Mouse (Mus musculus) E14TG2a.4 (cell line): Measurements from ENCODE around the gene Eaf1.

Experiments used
- H3K27me3 ChIP-seq: 2 replicates; pipeline ENCODE4 v1.6.1; 2014; ENCODE audit warnings: low read length, control low read depth; ENCODE audit not compliant: insufficient read depth
- H3K36me3 ChIP-seq: 2 replicates; pipeline ENCODE4 v1.6.1; 2014; ENCODE audit warnings: low read length, control low read depth; ENCODE audit not compliant: insufficient read depth
- H3K4me1 ChIP-seq: replicated peaks from 2 replicates; pipeline ENCODE4 v1.6.1; 2014; ENCODE audit warnings: low read depth, low read length, control low read depth
- H3K4me3 ChIP-seq: replicated peaks from 2 replicates; pipeline ENCODE4 v1.5.1; 2014; ENCODE audit warnings: mild to moderate bottlenecking, low read length
- H3K9me3 ChIP-seq: 2 replicates; pipeline ENCODE4 v1.6.1; 2014; ENCODE audit warnings: low read length, control low read depth
- CTCF ChIP-seq: conservative IDR thresholded peaks from 2 replicates; pipeline ENCODE4 v1.5.1; 2014; ENCODE audit warnings: low read length
- NANOG ChIP-seq: IDR thresholded peaks from 2 replicates; pipeline ENCODE4 v1.6.1; 2014; ENCODE audit warnings: borderline replicate concordance, low read length, mixed read lengths
- POU5F1 ChIP-seq: IDR thresholded peaks from 2 replicates; pipeline ENCODE4 v1.6.1; 2014; ENCODE audit warnings: low read length, borderline replicate concordance

Gene Eaf1

DNA sequence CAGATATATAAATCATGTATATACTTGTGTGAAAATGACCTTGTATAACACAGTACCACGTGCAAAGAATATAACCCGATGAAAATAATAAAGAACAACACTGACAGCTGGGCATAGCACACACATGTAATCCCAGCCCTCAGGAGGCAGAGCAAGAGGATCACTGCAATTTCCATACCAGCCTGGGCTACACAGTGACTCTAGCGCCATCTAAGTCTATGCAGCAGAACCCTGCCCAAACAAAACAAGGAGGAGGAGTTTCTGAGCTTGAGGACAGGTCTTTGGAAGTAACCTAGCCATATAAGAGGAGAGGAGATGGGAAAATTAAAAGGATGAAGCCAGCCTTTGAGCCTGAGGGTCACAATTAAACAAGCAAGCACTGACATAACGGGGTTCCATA lies 24.5 kb upstream of the Eaf1 start:
- no peak for TF ChIP-seq NANOG
- no peak for TF ChIP-seq CTCF
- TF ChIP-seq POU5F1 = no peak
- H3K27me3 ChIP-seq = no peaks in the 10 kb centered on the region
- no peaks in the 10 kb centered on the region for H3K9me3 ChIP-seq
- H3K36me3 ChIP-seq = no peaks in the 10 kb centered on the region
- H3K4me1 ChIP-seq = no peaks in the 10 kb centered on the region; the same call in 1 of the 2 replicates
- no peak overlapping the region for H3K4me3 ChIP-seq

DNA sequence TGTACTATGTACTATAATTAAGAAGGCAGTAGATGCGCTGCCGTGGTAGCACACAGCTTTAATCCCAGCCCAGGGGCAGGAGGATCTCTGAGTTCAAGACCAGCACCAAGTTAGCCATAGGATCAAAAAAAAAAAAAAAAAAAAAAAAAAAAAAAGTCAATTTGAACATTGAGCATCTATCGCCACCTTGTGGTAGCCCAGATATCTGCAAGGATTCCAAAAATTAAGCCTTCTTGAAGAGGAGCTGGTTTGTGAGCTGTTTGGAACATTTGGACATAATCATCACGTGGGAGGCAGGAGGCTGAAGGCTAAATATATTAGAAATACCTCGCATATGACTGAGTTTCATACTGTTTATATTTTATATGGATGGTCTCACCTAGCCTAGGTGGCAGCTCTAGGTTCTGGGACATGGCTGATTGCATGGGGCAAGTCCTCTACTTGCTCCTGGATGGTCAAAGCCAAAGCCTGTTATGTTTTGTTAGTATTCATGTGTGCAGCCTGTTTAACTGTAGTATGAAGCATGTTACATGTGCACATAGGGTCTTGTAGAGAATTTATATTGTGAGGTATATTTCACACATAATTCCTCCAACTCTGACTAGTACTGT lies 21.6 kb upstream of the Eaf1 start:
- no peaks in the 10 kb centered on the region for H3K27me3 ChIP-seq
- no peak overlapping the region for H3K4me3 ChIP-seq
- H3K9me3 ChIP-seq = no peaks in the 10 kb centered on the region
- TF ChIP-seq CTCF = peak; percentile 60
- no peak for TF ChIP-seq NANOG
- no peak for TF ChIP-seq POU5F1
- no peaks in the 10 kb centered on the region; the same call in 1 of the 2 replicates for H3K4me1 ChIP-seq
- no peaks in the 10 kb centered on the region for H3K36me3 ChIP-seq

DNA sequence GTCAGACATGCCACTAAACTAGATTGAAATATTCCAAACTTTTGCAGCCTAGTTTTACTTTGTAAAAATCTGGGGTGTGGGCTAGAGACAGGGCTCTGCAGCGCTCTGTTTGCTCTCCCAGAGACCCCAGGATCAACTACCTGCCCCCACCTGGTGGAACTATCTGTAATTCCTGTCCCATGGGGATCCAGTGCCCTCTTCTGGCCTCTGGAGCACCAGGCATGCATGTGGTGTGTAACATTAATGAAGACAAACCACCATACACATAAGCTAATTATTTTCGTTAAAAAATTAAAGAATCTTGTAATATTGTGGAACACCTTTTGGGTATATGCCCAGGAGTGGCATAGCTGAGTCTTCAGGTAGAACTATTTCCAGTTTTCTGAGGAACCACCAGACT lies 20.9 kb upstream of the Eaf1 start:
- Histone ChIP-seq H3K9me3 (no peaks in the 10 kb centered on the region), H3K4me1 (no peaks in the 10 kb centered on the region; the same call in 1 of the 2 replicates), H3K27me3 (no peaks in the 10 kb centered on the region), H3K36me3 (peaks cover 4% of the 10 kb centered on the region), H3K4me3 (no peak overlapping the region)
- TF ChIP-seq CTCF (peak; percentile 28), NANOG (no peak)

DNA sequence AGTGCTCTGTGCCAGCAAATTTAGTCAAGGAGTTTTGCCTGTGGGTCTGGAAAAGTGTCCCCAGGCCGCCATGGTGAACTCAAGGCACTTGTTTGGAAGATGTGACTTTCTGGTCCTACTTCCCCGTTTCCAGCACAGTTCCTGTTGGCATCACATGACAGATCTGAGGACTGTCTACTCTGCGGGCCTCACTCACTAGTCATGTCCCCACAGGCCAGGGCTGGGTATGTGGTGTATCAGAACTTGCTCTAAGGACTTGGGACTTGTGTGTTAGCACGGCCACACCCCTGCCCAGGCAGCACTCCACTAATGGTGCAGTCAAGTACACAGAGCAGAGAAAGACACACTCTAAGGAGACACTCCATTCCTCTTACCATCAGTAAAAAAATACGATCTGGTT lies 11.8 kb upstream of the Eaf1 start:
- TF ChIP-seq NANOG (no peak), CTCF (no peak), POU5F1 (no peak)
- Histone ChIP-seq H3K4me1 (peaks cover 11% of the 10 kb centered on the region), H3K4me3 (no peak overlapping the region), H3K27me3 (no peaks in the 10 kb centered on the region), H3K36me3 (peaks cover 94% of the 10 kb centered on the region), H3K9me3 (no peaks in the 10 kb centered on the region)

DNA sequence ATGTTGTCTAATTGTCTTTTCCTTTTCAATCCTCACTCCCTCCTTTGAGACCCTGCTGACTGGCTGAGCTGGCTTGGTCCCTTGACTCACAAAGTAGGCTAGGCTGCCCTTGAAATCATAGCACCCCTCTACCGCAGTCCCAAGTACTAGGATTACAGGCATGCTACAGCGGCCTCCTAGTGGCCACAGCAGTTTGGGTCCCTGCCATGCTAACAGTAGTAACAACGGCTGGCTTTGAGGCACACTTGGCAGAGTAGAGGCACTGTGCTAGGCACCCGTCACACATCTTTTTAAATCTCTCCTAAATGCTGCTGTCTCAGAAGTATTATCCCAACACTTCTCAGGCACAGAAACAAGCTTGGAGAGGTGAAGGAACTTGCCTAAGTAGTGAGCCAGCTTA lies 7.7 kb upstream of the Eaf1 start:
- no peaks in the 10 kb centered on the region for H3K27me3 ChIP-seq
- H3K4me3 ChIP-seq = no peak overlapping the region
- peaks cover 15% of the 10 kb centered on the region for H3K4me1 ChIP-seq
- TF ChIP-seq POU5F1 (no peak), NANOG (no peak), CTCF (no peak)
- H3K9me3 ChIP-seq = no peaks in the 10 kb centered on the region
- peaks cover 97% of the 10 kb centered on the region for H3K36me3 ChIP-seq

DNA sequence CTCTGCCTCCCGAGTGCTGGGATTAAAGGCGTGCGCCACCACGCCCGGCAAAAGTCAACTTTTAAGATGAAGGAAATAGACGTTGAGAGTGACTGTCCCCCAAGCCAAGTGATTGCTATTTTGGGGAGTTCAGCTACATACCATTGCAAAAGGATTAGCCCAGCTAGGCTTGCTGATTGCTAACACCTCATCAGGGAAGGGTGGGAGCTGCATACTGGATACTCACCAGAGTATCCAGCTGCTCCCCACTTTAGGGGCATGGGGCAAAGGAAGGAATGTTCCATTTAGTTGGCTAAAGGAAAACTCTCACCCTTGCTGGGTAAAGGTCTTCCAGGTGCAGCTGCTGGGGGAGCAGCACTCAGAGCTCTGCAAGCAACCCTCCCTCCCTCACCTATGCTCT lies 6.1 kb upstream of the Eaf1 start:
- no peak overlapping the region for H3K4me3 ChIP-seq
- H3K9me3 ChIP-seq = no peaks in the 10 kb centered on the region
- peaks cover 96% of the 10 kb centered on the region for H3K36me3 ChIP-seq
- no peak for TF ChIP-seq NANOG
- peaks cover 17% of the 10 kb centered on the region for H3K4me1 ChIP-seq
- H3K27me3 ChIP-seq = no peaks in the 10 kb centered on the region

DNA sequence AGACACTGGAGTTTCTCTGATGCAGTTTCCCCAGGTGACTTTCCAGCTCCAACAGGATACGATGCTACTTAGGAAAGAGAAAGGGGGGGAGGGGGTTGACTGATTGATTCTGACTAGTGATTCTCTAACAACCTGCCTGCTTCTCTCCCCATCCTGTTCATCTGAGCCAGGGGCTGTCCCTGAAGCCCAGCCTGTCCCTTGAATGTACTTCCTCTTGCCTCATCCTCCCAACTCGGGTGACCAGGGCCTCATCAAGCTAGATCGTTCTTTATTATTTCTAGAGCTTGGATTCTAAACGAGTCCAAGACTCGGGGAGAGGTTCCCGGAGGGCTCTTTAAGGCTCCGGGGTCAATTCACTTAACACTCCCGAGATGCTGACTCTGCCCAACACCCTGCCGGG lies 298 bp upstream of the Eaf1 start:
- TF ChIP-seq NANOG = no peak
- no peak for TF ChIP-seq POU5F1
- no peak for TF ChIP-seq CTCF
- peaks cover 68% of the 10 kb centered on the region for H3K36me3 ChIP-seq

DNA sequence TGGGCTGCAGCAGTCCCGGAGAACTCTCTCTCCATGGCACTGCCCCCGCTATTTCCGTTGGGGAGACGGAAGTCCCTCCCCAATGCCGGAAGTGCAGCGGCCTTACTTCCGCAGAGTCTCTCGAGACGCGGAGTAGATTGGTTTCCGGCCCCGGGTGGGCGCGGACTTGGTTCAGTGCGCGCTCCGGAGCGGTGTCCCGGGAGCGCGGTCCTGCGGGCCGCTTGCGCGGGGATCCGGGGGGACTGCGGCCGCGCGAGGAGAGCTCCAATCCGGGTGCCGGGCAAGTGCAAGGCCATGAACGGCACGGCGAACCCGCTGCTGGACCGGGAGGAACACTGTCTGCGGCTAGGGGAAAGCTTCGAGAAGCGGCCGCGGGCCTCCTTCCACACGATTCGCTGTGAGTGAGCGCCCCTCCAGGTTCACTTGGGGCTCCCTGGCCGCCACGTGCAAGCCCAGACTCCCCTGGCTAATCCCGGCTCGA lies 816 bp downstream of the Eaf1 start, which contains the start of gene Mettl6:
Gene Mettl6, minus strand, starts transcription at position 66 of the 481 bp plus-strand sequence.
- H3K4me3 ChIP-seq = peak within 1 kb of the TSS; percentile 96
- peaks cover 67% of the 10 kb centered on the region for H3K36me3 ChIP-seq
- no peaks in the 10 kb centered on the region for H3K27me3 ChIP-seq
- H3K9me3 ChIP-seq = no peaks in the 10 kb centered on the region
- TF ChIP-seq NANOG (no peak), POU5F1 (no peak), CTCF (no peak)
- peaks cover 61% of the 10 kb centered on the region for H3K4me1 ChIP-seq

More for the DNA sequence above, 298 bp upstream of the Eaf1 start:
- Histone ChIP-seq H3K4me1 (peaks cover 50% of the 10 kb centered on the region), H3K9me3 (no peaks in the 10 kb centered on the region), H3K4me3 (peak overlapping the region; percentile 96), H3K27me3 (no peaks in the 10 kb centered on the region)

DNA sequence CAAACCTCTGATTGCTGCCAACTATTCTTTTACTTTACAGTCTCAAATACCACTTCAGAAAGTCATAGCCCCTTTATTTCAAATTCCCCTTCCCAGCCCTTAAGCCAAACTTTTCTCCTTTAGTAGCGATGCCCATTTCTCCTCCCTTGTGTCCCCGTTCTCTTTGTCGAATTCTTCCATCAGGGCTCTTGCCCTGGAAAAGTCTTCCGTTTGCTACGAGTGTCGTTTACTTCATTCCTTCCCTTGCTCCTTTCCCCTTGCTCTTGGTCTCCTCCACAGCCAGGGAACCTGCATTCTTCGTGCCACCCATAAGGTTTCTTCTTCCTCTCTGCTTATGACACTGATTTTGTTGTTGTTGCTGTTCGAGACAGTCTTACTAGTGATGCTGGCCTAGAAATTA lies 1.3 kb downstream of the Eaf1 start:
- no peak for TF ChIP-seq CTCF
- TF ChIP-seq POU5F1 = no peak
- no peak for TF ChIP-seq NANOG
- Histone ChIP-seq H3K36me3 (peaks cover 69% of the 10 kb centered on the region), H3K9me3 (no peaks in the 10 kb centered on the region), H3K4me3 (peak overlapping the region; percentile 96), H3K27me3 (no peaks in the 10 kb centered on the region), H3K4me1 (peaks cover 66% of the 10 kb centered on the region)
